Mouse (Mus musculus) embryonic fibroblast, embryonic 13.5 days (primary cell): ENCODE results near the gene Melk.

Experiments
- CTCF ChIP-seq: IDR thresholded peaks from 2 replicates; pipeline ENCODE4 v1.5.1; 2011; ENCODE audit warnings: mild to moderate bottlenecking, control low read depth, low read length, moderate library complexity, borderline replicate concordance; ENCODE audit not compliant: insufficient read depth
- POLR2A ChIP-seq: IDR thresholded peaks from 2 replicates; pipeline ENCODE4 v1.6.1; 2011; ENCODE audit warnings: low read depth, mild to moderate bottlenecking, control low read depth, low read length, moderate library complexity

- TF ChIP-seq CTCF (no peak), POLR2A (no peak)
These were observed 26.0 kb downstream of the Melk start for GRCm38 (mm10) chr4:44326721-44327120.
